In the genomic region with DNA sequence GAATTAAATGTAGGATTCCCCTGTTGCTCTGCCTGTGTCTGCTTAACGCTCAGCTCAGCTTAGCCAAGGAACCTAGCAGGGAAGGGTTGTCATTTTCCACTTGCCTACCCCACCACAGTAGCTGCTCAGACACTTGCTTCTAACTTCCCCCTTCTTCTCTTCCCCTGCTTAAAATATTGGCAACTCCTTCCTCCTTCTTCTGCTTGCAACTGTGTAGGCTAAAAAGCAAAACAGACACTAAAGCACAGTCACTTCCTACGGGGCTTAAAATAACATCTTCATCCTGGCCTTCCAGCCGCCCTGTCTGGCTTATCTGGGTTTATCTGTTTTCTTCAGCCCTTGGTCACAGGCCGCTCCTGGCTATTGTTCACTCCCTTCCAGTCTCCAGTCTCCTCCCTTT, we compare ENCODE assay signal across 10 mouse cellular contexts. TPM values are rescaled to one million over a fixed set of nuclear protein-coding genes. Genes with fewer than 3 reads are reported as not detected.
A peak's percentile ranks its signal among the peaks of the same experiment; 100 is the strongest.
DNase-seq lines count a peak whose midpoint lies in the region; ATAC-seq and TF ChIP-seq lines count a peak whose summit lies in the region.
"Had no signal": no experiment of that assay in that cellular context is flagged by ENCODE, and none has a peak within 500 bp of the region (broad histone marks: within the 10 kb centered on the region; RNA-seq: fewer than 3 reads in every experiment).

No protein-coding gene starts in this region.

- H3K27ac ChIP-seq in kidney, adult 2 months (ENCODE audit: insufficient read depth, low read depth, low read length): no peak overlapping the region
- H3K27ac ChIP-seq in stomach, embryonic 15.5 days: 0 out of 2 replicates have a peak overlapping the region, but pooled peaks have one; percentile 68
- no peak overlapping the region for H3K27ac ChIP-seq in stomach, postnatal 0 days (replicated peaks)
- peak overlapping the region; percentile 15 to 83; a peak in 2 of 4 replicates for H3K27ac ChIP-seq in heart, embryonic 14.5 days (replicated peaks in 1 of 2; ENCODE audit: control insufficient read depth in 1 of 2, insufficient read depth in 1 of 2, low read depth in 2 of 2, low read length in 2 of 2)

- H3K9ac ChIP-seq in stomach, embryonic 15.5 days: no peak overlapping the region
- H3K9ac ChIP-seq in stomach, postnatal 0 days (ENCODE audit: low read length): no peak overlapping the region
- H3K9ac ChIP-seq in heart, embryonic 14.5 days (ENCODE audit: low read length): peak overlapping the region; percentile 5; the same call in 1 of the 2 replicates

- H3K27me3 ChIP-seq in kidney, adult 2 months (replicated peaks; ENCODE audit: control insufficient read depth, insufficient read depth, low read length): no peaks in the 10 kb centered on the region
- H3K27me3 ChIP-seq in stomach, embryonic 15.5 days (replicated peaks): no peaks in the 10 kb centered on the region
- H3K27me3 ChIP-seq in stomach, postnatal 0 days (ENCODE audit: control insufficient read depth, insufficient read depth, low read length): no peaks in the 10 kb centered on the region
- no peaks in the 10 kb centered on the region for H3K27me3 ChIP-seq in heart, embryonic 14.5 days (ENCODE audit: control insufficient read depth, insufficient read depth, low read length)

- no peak for TF ChIP-seq POLR2A in kidney, adult 2 months (IDR thresholded peaks at IDR 0.05; ENCODE audit: low read depth, low read length)

- H3K9me3 ChIP-seq in stomach, embryonic 15.5 days: no peaks in the 10 kb centered on the region
- no peaks in the 10 kb centered on the region for H3K9me3 ChIP-seq in stomach, postnatal 0 days (ENCODE audit: control insufficient read depth, low read length)
- no peaks in the 10 kb centered on the region for H3K9me3 ChIP-seq in heart, embryonic 14.5 days (ENCODE audit: control insufficient read depth, low read length)

- no peak overlapping the region for H3K4me2 ChIP-seq in stomach, embryonic 15.5 days
- no peak overlapping the region for H3K4me2 ChIP-seq in stomach, postnatal 0 days (replicated peaks; ENCODE audit: low read depth)
- H3K4me2 ChIP-seq in heart, embryonic 14.5 days (ENCODE audit: low read length): no peak overlapping the region

- 58% methylated on average over 4 of the region's 4 CpGs for WGBS in kidney, adult 2 months
- WGBS in stomach, embryonic 15.5 days: 39% methylated on average over 4 of the region's 4 CpGs
- WGBS in stomach, postnatal 0 days: 39% methylated on average over 4 of the region's 4 CpGs
- 11% methylated on average over 4 of the region's 4 CpGs for WGBS in heart, embryonic 14.5 days

- ATAC-seq in stomach, embryonic 15.5 days (ENCODE audit: insufficient read depth, low FRiP score, low read depth): no peak
- ATAC-seq in stomach, postnatal 0 days (ENCODE audit: low FRiP score, low TSS enrichment): no peak
- ATAC-seq in heart, embryonic 14.5 days (ENCODE audit: insufficient number of reproducible peaks, insufficient read depth, low FRiP score, low read depth): no peak
- no peak for ATAC-seq in CD4-positive, CD25-positive, alpha-beta regulatory T cell, adult 4 months

- peak; percentile 51 for DNase-seq in kidney, adult 2 months
- no peak for DNase-seq in kidney, adult 18-20 months
- DNase-seq in stomach, postnatal 0 days (ENCODE audit: low spot score): no peak
- peak; percentile 84 for DNase-seq in telencephalon, adult 2 months (ENCODE audit: low read depth, low spot score)
- DNase-seq in gastrocnemius, adult 8-10 months (ENCODE audit: low spot score in 2 of 2): no peak

- no peak for TF ChIP-seq CTCF in kidney, adult 2 months (conservative IDR thresholded peaks at IDR 0.05; ENCODE audit: insufficient read depth, insufficient read length, low read depth, low read length)
- no peak for TF ChIP-seq CTCF in stomach, postnatal 0 days (IDR thresholded peaks at IDR 0.05; ENCODE audit: low read depth)

- peaks cover 22% of the 10 kb centered on the region for H3K4me1 ChIP-seq in kidney, adult 2 months (ENCODE audit: control insufficient read depth, insufficient read depth, low read length)
- H3K4me1 ChIP-seq in stomach, embryonic 15.5 days: peaks cover 13% of the 10 kb centered on the region
- H3K4me1 ChIP-seq in stomach, postnatal 0 days (replicated peaks; ENCODE audit: control insufficient read depth, insufficient read depth): peaks cover 3% of the 10 kb centered on the region; the same call in 1 of the 2 replicates
- H3K4me1 ChIP-seq in heart, embryonic 14.5 days (ENCODE audit: control insufficient read depth in 2 of 2, insufficient read depth in 2 of 2, low read length in 2 of 2): peaks cover 17 to 24% of the 10 kb centered on the region in 2 experiments

- no peak for TF ChIP-seq EP300 in stomach, postnatal 0 days (optimal IDR thresholded peaks at IDR 0.05)

- H3K36me3 ChIP-seq in kidney, adult 2 months (ENCODE audit: control insufficient read depth, insufficient read depth, low read length): no peaks in the 10 kb centered on the region
- no peaks in the 10 kb centered on the region for H3K36me3 ChIP-seq in stomach, embryonic 15.5 days
- H3K36me3 ChIP-seq in stomach, postnatal 0 days (ENCODE audit: control insufficient read depth, insufficient read depth, low read length): no peaks in the 10 kb centered on the region
- no peaks in the 10 kb centered on the region for H3K36me3 ChIP-seq in heart, embryonic 14.5 days (ENCODE audit: control insufficient read depth, insufficient read depth, low read length)

- no peak overlapping the region for H3K4me3 ChIP-seq in kidney, adult 2 months (ENCODE audit: insufficient read depth, low read depth, low read length)
- no peak overlapping the region for H3K4me3 ChIP-seq in stomach, embryonic 15.5 days (replicated peaks)
- H3K4me3 ChIP-seq in stomach, postnatal 0 days (ENCODE audit: low read depth, low read length): no peak overlapping the region
- H3K4me3 ChIP-seq in heart, embryonic 14.5 days (ENCODE audit: control insufficient read depth in 1 of 2, insufficient read depth in 1 of 2, low read depth in 1 of 2, low read length in 2 of 2): no peak overlapping the region

RNA-seq across cellular contexts. Expression of a gene that starts 31.2 kb away (rescaled TPM):
- polyA plus RNA-seq in kidney, adult 2 months (2012; rRNA removed): not detected in 2 replicates
- 0.84 and 11.2 TPM in 2 replicates for polyA plus RNA-seq in stomach, embryonic 15.5 days (2015; fragmentation: Nextera tagmentation; extraction: Ambion mirVana)
- polyA plus RNA-seq in stomach, postnatal 0 days (2015; fragmentation: Nextera tagmentation; extraction: Ambion mirVana): 5.9 and 7.6 TPM in 2 replicates
- polyA plus RNA-seq in heart, embryonic 14.5 days (2014; fragmentation: Nextera tagmentation; extraction: Ambion mirVana): not detected in 2 replicates
- total RNA-seq in gastrocnemius, adult 8-10 months (2022): not detected
- polyA plus RNA-seq in CD4-positive, CD25-positive, alpha-beta regulatory T cell, adult 4 months (2017; shearing (Covaris generic)): not detected
- total RNA-seq: heart, postnatal 10 days; liver, adult 2 months had no signal
- polyA plus RNA-seq: liver, adult 2 months had no signal

RNA-seq across cellular contexts. Expression of a gene that starts 45.7 kb away (rescaled TPM):
- 0.24 and 0.30 TPM in 2 replicates for polyA plus RNA-seq in kidney, adult 2 months (2012; rRNA removed)
- polyA plus RNA-seq in stomach, embryonic 15.5 days (2015; fragmentation: Nextera tagmentation; extraction: Ambion mirVana): 3.5 and 3.8 TPM in 2 replicates
- polyA plus RNA-seq in stomach, postnatal 0 days (2015; fragmentation: Nextera tagmentation; extraction: Ambion mirVana): 2.4 TPM in 2 replicates
- polyA plus RNA-seq in heart, embryonic 14.5 days (2014; fragmentation: Nextera tagmentation; extraction: Ambion mirVana): 5.3 and 5.7 TPM in 2 replicates
- under 1 TPM in 1 of 4 experiments, not detected in 3; 0.15 TPM for total RNA-seq in gastrocnemius, adult 8-10 months (2022)
- not detected for polyA plus RNA-seq in CD4-positive, CD25-positive, alpha-beta regulatory T cell, adult 4 months (2017; shearing (Covaris generic))
- total RNA-seq: liver, adult 2 months had no signal
- polyA plus RNA-seq: liver, adult 2 months had no signal

RNA-seq across cellular contexts. Expression of a gene that starts 49.2 kb away (rescaled TPM):
- 10.8 and 12.1 TPM in 2 replicates for polyA plus RNA-seq in kidney, adult 2 months (2012; rRNA removed)
- polyA plus RNA-seq in stomach, embryonic 15.5 days (2015; fragmentation: Nextera tagmentation; extraction: Ambion mirVana): 23.8 and 28.0 TPM in 2 replicates
- 11.3 and 12.2 TPM in 2 replicates for polyA plus RNA-seq in stomach, postnatal 0 days (2015; fragmentation: Nextera tagmentation; extraction: Ambion mirVana)
- polyA plus RNA-seq in heart, embryonic 14.5 days (2014; fragmentation: Nextera tagmentation; extraction: Ambion mirVana): 32.4 and 34.6 TPM in 2 replicates
- 10 to 100 TPM; 10.9 to 13.8 (median 12.4) TPM for total RNA-seq in gastrocnemius, adult 8-10 months (2022)
- 10 to 100 TPM; 23.8 to 34.8 TPM for polyA plus RNA-seq in CD4-positive, CD25-positive, alpha-beta regulatory T cell, adult 4 months (2017; shearing (Covaris generic))

Comparison
In these comparisons a context has a peak if more than half of its experiments do, and no peak if none do; other contexts are left out.
1. DNase-seq: peak in kidney, adult 2 months (single experiment) and telencephalon, adult 2 months (single experiment); none in kidney, adult 18-20 months (single experiment), stomach, postnatal 0 days (single experiment) and gastrocnemius, adult 8-10 months (0 of 2).
2. H3K27ac ChIP-seq: peak in stomach, embryonic 15.5 days (single experiment) and heart, embryonic 14.5 days (2 of 2); none in kidney, adult 2 months (single experiment) and stomach, postnatal 0 days (single experiment).